ENCODE assay signal across 8 mouse cellular contexts in the genomic region with DNA sequence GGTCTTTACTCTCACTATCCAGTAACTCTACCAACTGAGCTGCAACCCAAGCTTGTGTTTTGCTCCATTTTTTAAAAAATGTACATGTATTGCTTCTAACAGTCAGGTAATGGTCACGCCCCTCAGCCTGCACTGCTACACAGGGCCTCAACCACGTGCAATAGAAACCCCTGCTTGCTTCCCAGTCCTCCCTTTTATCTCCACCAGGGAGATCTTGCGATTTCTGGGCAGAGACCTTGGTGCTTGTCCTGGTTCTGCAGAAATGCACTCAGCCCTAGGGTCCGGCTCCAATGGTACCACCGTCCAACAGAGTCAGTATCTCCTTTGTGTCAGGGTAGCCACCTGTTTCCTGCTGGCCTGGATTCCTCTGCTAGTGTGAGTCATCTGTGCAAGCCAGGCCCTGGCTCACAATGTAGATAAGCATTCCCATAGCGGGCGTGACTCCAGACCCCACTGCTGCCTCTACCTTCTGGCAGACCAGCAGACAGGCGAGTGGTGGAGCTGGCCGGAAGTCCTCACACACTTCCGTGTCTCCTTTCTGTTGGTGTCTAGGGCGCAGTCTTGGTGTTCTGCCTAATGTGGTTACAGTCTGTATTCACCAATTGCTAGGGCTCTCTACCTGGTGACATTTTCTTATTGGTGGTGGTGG. TPM values are rescaled to one million over a fixed set of nuclear protein-coding genes. Genes with fewer than 3 reads are reported as not detected.
A peak's percentile ranks its signal among the peaks of the same experiment; 100 is the strongest.
DNase-seq lines count a peak whose midpoint lies in the region; ATAC-seq lines count a peak whose summit lies in the region.

No protein-coding gene starts in this region.

- peaks cover 2% of the 10 kb centered on the region; the same call in 1 of the 2 replicates for H3K9me3 ChIP-seq in megakaryocyte, embryonic 14.5 days
- no peaks in the 10 kb centered on the region for H3K9me3 ChIP-seq in forebrain, embryonic 11.5 days (ENCODE audit: control insufficient read depth, low read length)

- no peak overlapping the region for H3K27ac ChIP-seq in forebrain, embryonic 11.5 days (ENCODE audit: low read depth, low read length)

- no peak for ATAC-seq in forebrain, embryonic 11.5 days (replicated peaks; ENCODE audit: low FRiP score)

- peaks cover 11% of the 10 kb centered on the region for H3K27me3 ChIP-seq in megakaryocyte, embryonic 14.5 days (replicated peaks)
- H3K27me3 ChIP-seq in forebrain, embryonic 11.5 days (ENCODE audit: control insufficient read depth, insufficient read depth, low read length): no peaks in the 10 kb centered on the region

- H3K4me3 ChIP-seq in megakaryocyte, embryonic 14.5 days (replicated peaks): peak overlapping the region; percentile 57
- no peak overlapping the region for H3K4me3 ChIP-seq in forebrain, embryonic 11.5 days (ENCODE audit: low read depth, low read length)

- no peaks in the 10 kb centered on the region for H3K36me3 ChIP-seq in megakaryocyte, embryonic 14.5 days (replicated peaks; ENCODE audit: low read length)
- H3K36me3 ChIP-seq in forebrain, embryonic 11.5 days (ENCODE audit: control insufficient read depth, insufficient read depth, low read length): no peaks in the 10 kb centered on the region

- no peak overlapping the region for H3K9ac ChIP-seq in forebrain, embryonic 11.5 days (ENCODE audit: low read length)

- peak; percentile 33 to 64 for DNase-seq in spleen, postnatal 4 days (ENCODE audit: low spot score in 2 of 2)
- DNase-seq in spleen, postnatal 14 days (ENCODE audit: low spot score in 2 of 2): no peak
- DNase-seq in cerebellum, postnatal 10 days: peak; percentile 87
- DNase-seq in heart, postnatal 36 days: peak; percentile 52 to 58
- no peak for DNase-seq in left cerebral cortex, adult 9 months (ENCODE audit: low spot score in 2 of 2)
- DNase-seq in forebrain, embryonic 11.5 days (ENCODE audit: low spot score): no peak
- no peak for DNase-seq in frontal cortex, postnatal 36 days (ENCODE audit: low spot score in 2 of 2)

- intact Hi-C loops in heart, postnatal 36 days (cut with DNase I): no loop called here

- H3K4me1 ChIP-seq in megakaryocyte, embryonic 14.5 days: peaks cover 51% of the 10 kb centered on the region
- no peaks in the 10 kb centered on the region for H3K4me1 ChIP-seq in forebrain, embryonic 11.5 days (replicated peaks; ENCODE audit: control insufficient read depth, insufficient read depth, low read length)

- 83% methylated on average over 11 of the region's 11 CpGs for WGBS in forebrain, embryonic 11.5 days

- H3K4me2 ChIP-seq in forebrain, embryonic 11.5 days (ENCODE audit: low read depth, low read length, severe bottlenecking): no peak overlapping the region

RNA-seq across cellular contexts. Expression of a gene that starts 27.6 kb away (rescaled TPM):
- 1 to 10 TPM; 1.4 to 2.3 TPM for total RNA-seq in heart, postnatal 36 days (2021)
- not detected in 2 replicates for polyA plus RNA-seq in megakaryocyte, embryonic 14.5 days (2012; ENCODE audit: insufficient read depth, low replicate concordance)
- polyA plus RNA-seq in forebrain, embryonic 11.5 days (2014; fragmentation: Nextera tagmentation; extraction: Ambion mirVana): 10.5 and 13.6 TPM in 2 replicates

RNA-seq across cellular contexts. Expression of a gene that starts 44.0 kb away (rescaled TPM):
- 10 to 100 TPM; 16.5 to 17.9 TPM for total RNA-seq in heart, postnatal 36 days (2021)
- polyA plus RNA-seq in megakaryocyte, embryonic 14.5 days (2012; ENCODE audit: insufficient read depth, low replicate concordance): 4.2 and 28.8 TPM in 2 replicates
- 0.35 and 0.96 TPM in 2 replicates for polyA plus RNA-seq in forebrain, embryonic 11.5 days (2014; fragmentation: Nextera tagmentation; extraction: Ambion mirVana)

Comparison
In these comparisons a context has a peak if more than half of its experiments do, and no peak if none do; other contexts are left out.
1. DNase-seq: peak in spleen, postnatal 4 days (2 of 2), cerebellum, postnatal 10 days (2 of 2) and heart, postnatal 36 days (2 of 2); none in spleen, postnatal 14 days (0 of 2), left cerebral cortex, adult 9 months (0 of 2), forebrain, embryonic 11.5 days (single experiment) and frontal cortex, postnatal 36 days (0 of 2).
2. RNA of a gene that starts 27.6 kb away (polyA plus RNA-seq): 10.5 to 13.6 TPM in forebrain, embryonic 11.5 days; not detected in megakaryocyte, embryonic 14.5 days; every median in the first group is over 10 times any median in the second.